Mouse (Mus musculus) MEL (cell line): ENCODE results near the gene Gm20388.

ENCODE experiments used
- CTCF ChIP-seq, 3 experiments: IDR thresholded peaks in 2 of 3; conservative IDR thresholded peaks in 1 of 3; 2 replicates each; pipeline ENCODE4 v1.5.1; 2011 to 2012; ENCODE audit warnings: low read length in 3 of 3, low read depth in 2 of 3, mild to moderate bottlenecking in 2 of 3, improper control_type of control experiment in 1 of 3, inconsistent platforms in 1 of 3, mixed read lengths in 1 of 3, moderate library complexity in 1 of 3; ENCODE audit not compliant: control insufficient read depth in 1 of 3, insufficient read depth in 1 of 3, poor library complexity in 1 of 3, severe bottlenecking in 1 of 3
- GABPA ChIP-seq: IDR thresholded peaks from 2 replicates; pipeline ENCODE4 v1.6.1; 2012; ENCODE audit warnings: low read depth, mild to moderate bottlenecking, inconsistent platforms, low read length, improper control_type of control experiment, moderate library complexity
- HCFC1 ChIP-seq: IDR thresholded peaks from 2 replicates; pipeline ENCODE4 v1.6.1; 2012; ENCODE audit warnings: low read depth, mild to moderate bottlenecking, inconsistent platforms, low read length, improper control_type of control experiment, moderate library complexity
- POLR2A ChIP-seq, 2 experiments: IDR thresholded peaks; 2 replicates each; pipeline ENCODE4 v1.6.1; 2011 to 2012; ENCODE audit warnings: low read length in 2 of 2, mild to moderate bottlenecking in 2 of 2, control low read depth in 1 of 2, improper control_type of control experiment in 1 of 2, low read depth in 1 of 2, moderate library complexity in 1 of 2; ENCODE audit not compliant: control insufficient read depth in 1 of 2, insufficient read depth in 1 of 2, poor library complexity in 1 of 2
- POLR2AphosphoS2 ChIP-seq: IDR thresholded peaks from 2 replicates; pipeline ENCODE4 v1.6.1; 2011; ENCODE audit warnings: low read length, improper control_type of control experiment
- SIN3A ChIP-seq: IDR thresholded peaks from 2 replicates; pipeline ENCODE4 v1.6.1; 2012; ENCODE audit warnings: low read length, improper control_type of control experiment, inconsistent platforms
- UBTF ChIP-seq: IDR thresholded peaks from 2 replicates; pipeline ENCODE4 v1.6.1; 2012; ENCODE audit warnings: low read depth, mild to moderate bottlenecking, inconsistent platforms, low read length, improper control_type of control experiment, moderate library complexity, borderline replicate concordance; ENCODE audit not compliant: insufficient read depth

GRCm38 (mm10) chr8:121162413-121162812, 1251.8 kb downstream of the Gm20388 start:
- TF ChIP-seq POLR2A (IDR thresholded peaks at IDR 0.05; ENCODE audit: control insufficient read depth in 1 of 2, insufficient read depth in 1 of 2, low read depth in 1 of 2, low read length in 2 of 2, poor library complexity in 1 of 2) (0 out of 4 replicates have a peak, but pooled peaks of 1 of the 2 experiments have one; percentile 35), CTCF (IDR thresholded peaks at IDR 0.05 in 2 of 3, conservative IDR thresholded peaks at IDR 0.05 in 1 of 3; ENCODE audit: control insufficient read depth in 1 of 3, insufficient read depth in 1 of 3, low read depth in 2 of 3, low read length in 3 of 3, poor library complexity in 1 of 3, severe bottlenecking in 1 of 3) (no peak), GABPA (no peak), HCFC1 (no peak), SIN3A (no peak; the same call in 1 of the 2 replicates), UBTF (no peak), POLR2AphosphoS2 (no peak; the same call in 1 of the 2 replicates)
